Mouse (Mus musculus): ENCODE measurements around the gene Add2. TPM values are rescaled to one million over a fixed set of nuclear protein-coding genes. Genes with fewer than 3 reads are reported as not detected.
"Not testable (repeated sequence)": the region's sequence is repeated elsewhere in the genome, so short reads cannot be mapped to it uniquely, and the experiment has no call there.

Add2 gene
- 57.8 and 64.5 TPM in 2 replicates for polyA plus RNA-seq (2014; fragmentation: Nextera tagmentation; extraction: Ambion mirVana)

DNA sequence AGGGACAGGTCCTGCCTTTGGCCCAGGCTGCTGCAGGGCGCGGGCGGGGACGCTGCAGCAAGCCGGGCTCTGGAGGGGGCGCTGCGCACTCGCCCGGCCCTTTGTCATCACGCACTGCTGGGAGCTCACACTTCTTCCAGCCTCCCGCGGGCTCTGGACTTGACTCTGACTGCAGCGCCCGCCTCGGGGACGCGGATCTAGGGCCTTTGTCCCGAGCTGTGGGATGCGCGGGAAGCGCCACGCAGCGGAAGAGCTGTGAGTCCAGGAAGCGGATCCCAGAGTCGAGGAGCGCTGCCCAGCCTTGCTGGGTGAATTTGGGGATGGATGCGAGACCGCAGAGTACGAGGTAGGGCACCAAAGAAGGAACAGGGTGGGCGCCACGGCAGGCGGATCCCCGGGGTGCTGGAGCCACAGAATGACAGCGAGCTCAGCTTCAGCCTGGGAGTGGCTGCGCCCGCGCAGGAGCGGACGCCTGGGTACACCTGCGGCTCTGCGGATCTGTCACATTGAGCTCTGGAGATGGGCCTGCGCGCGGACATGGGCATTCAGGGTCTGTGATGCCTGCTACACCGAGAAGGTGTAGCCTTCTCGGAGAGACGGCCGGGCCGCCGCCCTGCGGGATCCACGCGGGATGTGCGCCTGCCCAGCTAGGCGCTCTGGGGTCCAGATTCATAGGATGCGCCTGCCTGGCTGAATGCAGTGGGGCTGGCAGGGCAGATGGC is at the start of gene Add2:
Gene Add2 (plus strand): TSS at position 81 of the 722 bp plus-strand sequence.
- DNase-seq (ENCODE audit: low spot score, missing footprints) (peak; percentile 97), ATAC-seq (ENCODE audit: low FRiP score) (peak; percentile 94)
- no peaks in the 10 kb centered on the region for H3K27me3 ChIP-seq (ENCODE audit: control insufficient read depth, insufficient read depth, low read length)
- no peaks in the 10 kb centered on the region for H3K36me3 ChIP-seq (ENCODE audit: control insufficient read depth, insufficient read depth, low read length)
- H3K9ac ChIP-seq (ENCODE audit: low read length): peak within 1 kb of the TSS; percentile 95
- WGBS: under 1% methylated on average over 56 of the region's 56 CpGs
- peaks cover 7% of the 10 kb centered on the region; the same call in 1 of the 2 replicates for H3K4me1 ChIP-seq (ENCODE audit: control insufficient read depth, insufficient read depth, low read length)
- no peaks in the 10 kb centered on the region for H3K9me3 ChIP-seq (ENCODE audit: control insufficient read depth, low read length)
- H3K4me3 ChIP-seq (ENCODE audit: low read depth, low read length): peak within 1 kb of the TSS; percentile 77
- peak within 1 kb of the TSS; percentile 73 for H3K27ac ChIP-seq (ENCODE audit: low read depth, low read length)
- peak within 1 kb of the TSS; percentile 75 for H3K4me2 ChIP-seq

GRCm38 (mm10) chr6:85978736-85979135 is 49.7 kb upstream of the Add2 start:
- H3K4me2 ChIP-seq; ATAC-seq (ENCODE audit: low FRiP score); H3K9ac ChIP-seq (ENCODE audit: low read length); H3K4me1 ChIP-seq (ENCODE audit: control insufficient read depth, insufficient read depth, low read length); H3K27ac ChIP-seq (ENCODE audit: low read depth, low read length); H3K27me3 ChIP-seq (ENCODE audit: control insufficient read depth, insufficient read depth, low read length); H3K9me3 ChIP-seq (ENCODE audit: control insufficient read depth, low read length); H3K4me3 ChIP-seq (ENCODE audit: low read depth, low read length); DNase-seq (ENCODE audit: low spot score, missing footprints); H3K36me3 ChIP-seq (ENCODE audit: control insufficient read depth, insufficient read depth, low read length): not testable (repeated sequence)
- WGBS: 82% methylated on average over 4 of the region's 4 CpGs

- WGBS: 78% methylated on average over 8 of the region's 8 CpGs
- no peaks in the 10 kb centered on the region for H3K4me1 ChIP-seq (ENCODE audit: control insufficient read depth, insufficient read depth, low read length)
Measured at GRCm38 (mm10) chr6:85984351-85984750, 44.1 kb upstream of the Add2 start.

GRCm38 (mm10) chr6:85989570-85989969 is 38.9 kb upstream of the Add2 start:
- 88% methylated on average over 5 of the region's 5 CpGs for WGBS
- H3K4me1 ChIP-seq (ENCODE audit: control insufficient read depth, insufficient read depth, low read length); H3K36me3 ChIP-seq (ENCODE audit: control insufficient read depth, insufficient read depth, low read length); ATAC-seq (ENCODE audit: low FRiP score); H3K4me3 ChIP-seq (ENCODE audit: low read depth, low read length); H3K4me2 ChIP-seq; H3K9me3 ChIP-seq (ENCODE audit: control insufficient read depth, low read length); H3K9ac ChIP-seq (ENCODE audit: low read length); H3K27ac ChIP-seq (ENCODE audit: low read depth, low read length); DNase-seq (ENCODE audit: low spot score, missing footprints); H3K27me3 ChIP-seq (ENCODE audit: control insufficient read depth, insufficient read depth, low read length): not testable (repeated sequence)

More at GRCm38 (mm10) chr6:85984351-85984750, 44.1 kb upstream of the Add2 start:
- Histone ChIP-seq H3K9me3 (ENCODE audit: control insufficient read depth, low read length) (no peaks in the 10 kb centered on the region), H3K4me2 (no peak overlapping the region), H3K36me3 (ENCODE audit: control insufficient read depth, insufficient read depth, low read length) (no peaks in the 10 kb centered on the region), H3K27ac (ENCODE audit: low read depth, low read length) (no peak overlapping the region), H3K9ac (ENCODE audit: low read length) (no peak overlapping the region), H3K27me3 (ENCODE audit: control insufficient read depth, insufficient read depth, low read length) (no peaks in the 10 kb centered on the region), H3K4me3 (ENCODE audit: low read depth, low read length) (no peak overlapping the region)
- no peak for DNase-seq (ENCODE audit: low spot score, missing footprints)
- no peak for ATAC-seq (ENCODE audit: low FRiP score)

- H3K4me1 ChIP-seq (ENCODE audit: control insufficient read depth, insufficient read depth, low read length); H3K4me2 ChIP-seq; H3K27me3 ChIP-seq (ENCODE audit: control insufficient read depth, insufficient read depth, low read length); H3K36me3 ChIP-seq (ENCODE audit: control insufficient read depth, insufficient read depth, low read length); H3K4me3 ChIP-seq (ENCODE audit: low read depth, low read length); ATAC-seq (ENCODE audit: low FRiP score); H3K9ac ChIP-seq (ENCODE audit: low read length); H3K27ac ChIP-seq (ENCODE audit: low read depth, low read length); H3K9me3 ChIP-seq (ENCODE audit: control insufficient read depth, low read length); DNase-seq (ENCODE audit: low spot score, missing footprints): not testable (repeated sequence)
- 92% methylated on average over 5 of the region's 5 CpGs for WGBS
Measured at GRCm38 (mm10) chr6:85990774-85991173, 37.7 kb upstream of the Add2 start.

GRCm38 (mm10) chr6:86003405-86003925 is 25.0 kb upstream of the Add2 start:
- H3K36me3 ChIP-seq (ENCODE audit: control insufficient read depth, insufficient read depth, low read length): no peaks in the 10 kb centered on the region
- H3K9me3 ChIP-seq (ENCODE audit: control insufficient read depth, low read length): no peaks in the 10 kb centered on the region; the same call in 1 of the 2 replicates
- no peak overlapping the region for H3K27ac ChIP-seq (ENCODE audit: low read depth, low read length)
- no peak overlapping the region for H3K4me3 ChIP-seq (ENCODE audit: low read depth, low read length)
- WGBS: 75% methylated on average over 18 of the region's 18 CpGs
- no peaks in the 10 kb centered on the region for H3K27me3 ChIP-seq (ENCODE audit: control insufficient read depth, insufficient read depth, low read length)
- ATAC-seq (ENCODE audit: low FRiP score) (no peak), DNase-seq (ENCODE audit: low spot score, missing footprints) (no peak)
- H3K9ac ChIP-seq (ENCODE audit: low read length): no peak overlapping the region
- H3K4me2 ChIP-seq: no peak overlapping the region
- no peaks in the 10 kb centered on the region for H3K4me1 ChIP-seq (ENCODE audit: control insufficient read depth, insufficient read depth, low read length)

DNA sequence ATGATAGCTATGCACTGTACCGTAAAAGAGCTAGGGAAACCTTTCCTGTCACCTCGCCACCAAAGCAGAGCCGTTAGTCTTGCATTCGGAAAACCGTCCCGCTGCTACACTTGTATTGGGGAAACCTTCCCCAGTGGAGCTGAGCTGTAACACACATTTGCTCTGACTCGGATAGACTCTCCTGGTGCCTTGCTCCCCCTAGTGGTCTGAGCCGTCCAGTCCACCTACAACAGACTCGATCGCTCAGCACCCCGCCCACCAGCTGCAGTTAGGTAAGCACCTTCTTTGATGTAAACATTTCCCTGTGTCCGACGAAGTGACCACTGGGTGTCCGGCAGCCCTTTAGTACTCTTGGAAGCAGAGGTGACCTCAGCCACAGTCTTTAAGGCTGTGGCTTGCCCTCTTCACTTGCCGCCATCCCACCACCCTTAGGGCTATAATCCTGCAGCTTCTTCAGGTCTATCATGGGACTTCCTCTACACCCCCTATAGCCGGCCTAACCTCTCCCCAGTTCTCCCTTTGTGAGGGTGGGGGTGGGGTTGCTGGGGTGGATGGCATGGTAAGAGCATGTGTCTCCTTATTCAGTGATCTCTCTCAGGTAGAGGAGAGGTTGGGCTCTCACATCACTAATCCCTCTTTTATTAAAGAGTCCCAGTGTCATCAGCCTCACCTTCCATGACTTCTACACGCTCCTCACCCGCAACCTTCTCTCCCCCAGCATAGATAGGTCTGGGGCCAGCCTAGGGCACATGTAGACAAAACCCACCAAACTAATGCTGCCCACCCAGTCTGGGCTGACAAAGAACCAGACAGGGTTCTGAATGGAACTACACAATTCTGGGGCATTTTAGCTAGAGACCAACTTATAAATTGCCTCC is 24.0 kb upstream of the Add2 start:
- H3K27me3 ChIP-seq (ENCODE audit: control insufficient read depth, insufficient read depth, low read length): no peaks in the 10 kb centered on the region
- no peak overlapping the region for H3K27ac ChIP-seq (ENCODE audit: low read depth, low read length)
- DNase-seq (ENCODE audit: low spot score, missing footprints): peak; percentile 97
- 17% methylated on average over 18 of the region's 18 CpGs for WGBS
- H3K9me3 ChIP-seq (ENCODE audit: control insufficient read depth, low read length): no peaks in the 10 kb centered on the region; the same call in 1 of the 2 replicates
- no peak overlapping the region for H3K4me3 ChIP-seq (ENCODE audit: low read depth, low read length)
- no peaks in the 10 kb centered on the region for H3K36me3 ChIP-seq (ENCODE audit: control insufficient read depth, insufficient read depth, low read length)
- no peak overlapping the region for H3K9ac ChIP-seq (ENCODE audit: low read length)
- H3K4me2 ChIP-seq: peak overlapping the region; percentile 23; the same call in 1 of the 2 replicates
- H3K4me1 ChIP-seq (ENCODE audit: control insufficient read depth, insufficient read depth, low read length): no peaks in the 10 kb centered on the region
- ATAC-seq (ENCODE audit: low FRiP score): peak; percentile 88

DNA sequence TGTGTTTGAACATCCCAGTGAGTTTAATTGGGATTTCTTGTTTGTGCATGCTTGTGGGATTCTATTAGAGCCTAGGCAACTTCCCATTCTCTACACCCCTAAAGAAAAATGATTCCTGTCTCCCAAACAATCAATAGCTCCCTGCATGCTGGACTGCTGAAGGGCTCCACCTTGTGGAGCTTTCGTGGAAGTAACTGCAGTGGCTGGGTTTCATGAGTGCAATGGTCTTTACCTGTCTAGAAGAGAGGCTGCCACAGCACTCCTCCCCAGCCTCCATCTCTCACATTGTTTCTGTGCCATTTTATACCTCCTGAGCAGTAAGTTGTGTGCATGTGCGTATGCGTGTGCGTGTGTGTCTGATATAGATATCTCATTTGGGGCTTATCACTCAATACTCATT is 18.5 kb upstream of the Add2 start:
- 42% methylated on average over 4 of the region's 4 CpGs for WGBS
- H3K27me3 ChIP-seq (ENCODE audit: control insufficient read depth, insufficient read depth, low read length): no peaks in the 10 kb centered on the region
- no peak overlapping the region for H3K27ac ChIP-seq (ENCODE audit: low read depth, low read length)
- no peak overlapping the region for H3K4me3 ChIP-seq (ENCODE audit: low read depth, low read length)
- no peaks in the 10 kb centered on the region for H3K9me3 ChIP-seq (ENCODE audit: control insufficient read depth, low read length)
- H3K36me3 ChIP-seq (ENCODE audit: control insufficient read depth, insufficient read depth, low read length): no peaks in the 10 kb centered on the region
- H3K4me2 ChIP-seq: no peak overlapping the region
- no peaks in the 10 kb centered on the region for H3K4me1 ChIP-seq (ENCODE audit: control insufficient read depth, insufficient read depth, low read length)
- DNase-seq (ENCODE audit: low spot score, missing footprints): peak; percentile 91
- H3K9ac ChIP-seq (ENCODE audit: low read length): no peak overlapping the region
- no peak for ATAC-seq (ENCODE audit: low FRiP score)

DNA sequence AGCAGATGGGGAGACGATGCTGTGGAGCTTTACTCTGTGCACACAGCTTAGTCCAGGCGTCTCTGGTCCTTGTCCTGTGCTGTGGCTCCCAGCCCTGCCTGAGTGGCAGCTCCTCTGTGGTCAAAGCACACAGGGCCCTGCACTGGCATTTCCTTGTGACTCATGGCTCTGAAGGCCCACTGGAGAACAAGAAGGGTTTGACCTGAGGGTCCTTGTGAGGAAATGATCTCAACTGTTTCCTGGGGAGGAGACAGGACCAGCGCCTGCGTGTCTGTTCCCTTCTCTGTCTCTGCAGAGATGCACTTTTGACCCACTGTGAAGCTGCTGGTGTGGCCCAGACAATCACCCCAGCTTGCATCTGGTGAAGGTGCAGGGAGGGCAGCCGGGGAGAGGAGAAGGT is 13.7 kb upstream of the Add2 start:
- not testable (repeated sequence) for H3K4me2 ChIP-seq; H3K27ac ChIP-seq (ENCODE audit: low read depth, low read length); H3K4me1 ChIP-seq (ENCODE audit: control insufficient read depth, insufficient read depth, low read length); H3K27me3 ChIP-seq (ENCODE audit: control insufficient read depth, insufficient read depth, low read length); H3K36me3 ChIP-seq (ENCODE audit: control insufficient read depth, insufficient read depth, low read length); ATAC-seq (ENCODE audit: low FRiP score); H3K9ac ChIP-seq (ENCODE audit: low read length); DNase-seq (ENCODE audit: low spot score, missing footprints); H3K9me3 ChIP-seq (ENCODE audit: control insufficient read depth, low read length); H3K4me3 ChIP-seq (ENCODE audit: low read depth, low read length)
- 73% methylated on average over 5 of the region's 5 CpGs for WGBS

Measured in midbrain, embryonic 11.5 days (tissue).